Mouse (Mus musculus) heart, embryonic 16.5 days (tissue): Measurements from ENCODE around the gene Unc80. TPM values are rescaled to one million over a fixed set of nuclear protein-coding genes. Genes with fewer than 3 reads are reported as not detected.

Source experiments
- ATAC-seq: fragments of 200-750 bp; cut with Nextera tagmentation; replicated peaks from 2 replicates; pipeline ENCODE4 v1.8.0; 2017; ENCODE audit warnings: moderate number of reproducible peaks; ENCODE audit not compliant: insufficient read depth, low FRiP score; ENCODE audit errors: extremely low read depth
- H3K27ac ChIP-seq: fragments of 300-500 bp; sonication (generic); 2 replicates; pipeline ENCODE4 v1.5.1; 2014; ENCODE audit warnings: mild to moderate bottlenecking, low read length, control low read depth, moderate library complexity
- H3K27me3 ChIP-seq: fragments of 300-500 bp; sonication (generic); 2 replicates; pipeline ENCODE4 v1.6.1; 2014; ENCODE audit warnings: low read length, mixed read lengths; ENCODE audit not compliant: control insufficient read depth, insufficient read depth
- H3K36me3 ChIP-seq: fragments of 300-500 bp; sonication (generic); 2 replicates; pipeline ENCODE4 v1.6.1; 2014; ENCODE audit not compliant: control insufficient read depth, insufficient read depth
- H3K4me1 ChIP-seq: fragments of 300-500 bp; sonication (generic); 2 replicates; pipeline ENCODE4 v1.6.1; 2014; ENCODE audit warnings: low read length, mixed read lengths; ENCODE audit not compliant: control insufficient read depth, insufficient read depth
- H3K4me2 ChIP-seq: fragments of 300-500 bp; sonication (generic); 2 replicates; pipeline ENCODE4 v1.6.1; 2014; ENCODE audit warnings: low read depth, mild to moderate bottlenecking, control low read depth, low read length
- H3K4me3 ChIP-seq: fragments of 300-500 bp; sonication (generic); 2 replicates; pipeline ENCODE4 v1.5.1; 2014; ENCODE audit warnings: mild to moderate bottlenecking, control low read depth, low read length
- H3K9ac ChIP-seq: fragments of 300-500 bp; sonication (generic); 2 replicates; pipeline ENCODE4 v1.6.1; 2014; ENCODE audit warnings: low read length, control low read depth
- H3K9me3 ChIP-seq: fragments of 300-500 bp; sonication (generic); replicated peaks from 2 replicates; pipeline ENCODE4 v1.6.1; 2016; ENCODE audit warnings: low read length; ENCODE audit not compliant: control insufficient read depth
- WGBS: fragments of 180-500 bp; shearing (Covaris S2); extraction: QIAGEN DNeasy Blood & Tissue Kit; methylation state at CpG from one replicate; pipeline ENCODE4 v1.1.7; 2014; 5-methylcytosine and 5-hydroxymethylcytosine counted together
- polyA plus RNA-seq: library from polyadenylated mRNA; unstranded; fragments of >200 nt; fragmentation: Nextera tagmentation; extraction: Ambion mirVana; gene quantifications from 2 replicates; pipeline ENCODE4 v1.2.1, GENCODE M21; 2015

Gene Unc80
- polyA plus RNA-seq, 1 experiment from 2014 or later, result 0.07 TPM

- Histone ChIP-seq H3K27me3 (no peaks in the 10 kb centered on the region), H3K4me2 (no peak overlapping the region), H3K27ac (no peak overlapping the region), H3K4me3 (no peak overlapping the region), H3K9ac (no peak overlapping the region), H3K36me3 (peaks cover 12% of the 10 kb centered on the region), H3K4me1 (peaks cover 13% of the 10 kb centered on the region), H3K9me3 (no peaks in the 10 kb centered on the region)
- WGBS, result 43% methylated on average over 6 of the region's 6 CpGs
- no peak for ATAC-seq
These were observed 236.4 kb downstream of the Unc80 start for GRCm38 (mm10) chr1:66704523-66704922.

GRCm38 (mm10) chr1:66712859-66713258 lies 244.7 kb downstream of the Unc80 start:
- ATAC-seq, result no peak
- peaks cover 19% of the 10 kb centered on the region for H3K36me3 ChIP-seq
- WGBS, result 86% methylated on average over 3 of the region's 3 CpGs

GRCm38 (mm10) chr1:66730581-66730980 lies 262.4 kb downstream of the Unc80 start:
- WGBS, result 57% methylated on average over 1 of the region's 1 CpGs

More at GRCm38 (mm10) chr1:66712859-66713258, 244.7 kb downstream of the Unc80 start:
- Histone ChIP-seq H3K9me3 (peaks cover 4% of the 10 kb centered on the region), H3K4me1 (no peaks in the 10 kb centered on the region), H3K4me3 (no peak overlapping the region), H3K27me3 (no peaks in the 10 kb centered on the region), H3K4me2 (no peak overlapping the region), H3K27ac (no peak overlapping the region), H3K9ac (no peak overlapping the region)

More at GRCm38 (mm10) chr1:66730581-66730980, 262.4 kb downstream of the Unc80 start:
- no peak overlapping the region for H3K27ac ChIP-seq
- no peak overlapping the region for H3K4me2 ChIP-seq
- H3K9me3 ChIP-seq, result no peaks in the 10 kb centered on the region
- no peaks in the 10 kb centered on the region for H3K4me1 ChIP-seq
- no peak overlapping the region for H3K4me3 ChIP-seq
- peaks cover 21% of the 10 kb centered on the region for H3K36me3 ChIP-seq
- no peak for ATAC-seq
- H3K27me3 ChIP-seq, result no peaks in the 10 kb centered on the region
- H3K9ac ChIP-seq, result no peak overlapping the region

Other genes starting within 250 kb of the Unc80 start
- 26.6 and 30.2 TPM in 2 replicates for gene Rpe, start 232.5 kb downstream of the Unc80 start, polyA plus RNA-seq